Mouse (Mus musculus): ENCODE measurements around the gene Rnf181. TPM values are rescaled to one million over a fixed set of nuclear protein-coding genes. Genes with fewer than 3 reads are reported as not detected.

Gene Rnf181
- total and polyA plus RNA-seq, 2 experiments from 2014 or later: 87.3 to 120 TPM

DNA sequence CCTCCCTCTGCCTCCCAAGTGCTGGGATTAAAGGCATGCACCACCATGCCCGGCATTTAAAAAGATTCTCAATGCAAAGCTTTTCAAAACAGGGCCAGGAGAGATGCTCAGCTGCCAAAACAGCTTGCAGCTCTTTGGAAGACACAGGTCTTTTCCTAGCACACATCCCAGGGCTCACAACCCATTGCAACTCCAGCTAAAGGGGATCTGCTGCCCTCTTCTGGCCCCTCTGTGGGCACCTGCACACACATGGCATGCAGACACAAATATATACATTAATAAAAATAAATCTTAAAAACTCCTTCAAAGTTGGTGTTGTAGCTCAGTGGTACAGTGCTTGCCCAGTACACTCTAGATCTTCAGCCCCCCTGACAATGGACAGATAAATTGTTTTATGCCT is 43.2 kb upstream of the Rnf181 start:
- Histone ChIP-seq H3K27me3 (ENCODE audit: insufficient read depth, low read length) (no peaks in the 10 kb centered on the region), H3K36me3 (ENCODE audit: insufficient read depth, low read length) (no peaks in the 10 kb centered on the region), H3K4me2 (ENCODE audit: low read depth, low read length, poor library complexity, severe bottlenecking) (no peak overlapping the region), H3K27ac (ENCODE audit: low read depth, low read length) (no peak overlapping the region), H3K9me3 (ENCODE audit: low read length) (no peaks in the 10 kb centered on the region), H3K9ac (replicated peaks; ENCODE audit: low read length, poor library complexity, severe bottlenecking) (no peak overlapping the region), H3K4me3 (ENCODE audit: low read depth, low read length) (no peak overlapping the region), H3K4me1 (ENCODE audit: insufficient read depth, low read length) (peaks cover 1% of the 10 kb centered on the region; the same call in 1 of the 2 replicates)
- no peak for TF ChIP-seq CTCF (IDR thresholded peaks at IDR 0.05)
- no peak for ATAC-seq (ENCODE audit: low FRiP score)
- no peak for DNase-seq (ENCODE audit: low spot score)
- WGBS: 24% methylated on average over 1 of the region's 1 CpGs

DNA sequence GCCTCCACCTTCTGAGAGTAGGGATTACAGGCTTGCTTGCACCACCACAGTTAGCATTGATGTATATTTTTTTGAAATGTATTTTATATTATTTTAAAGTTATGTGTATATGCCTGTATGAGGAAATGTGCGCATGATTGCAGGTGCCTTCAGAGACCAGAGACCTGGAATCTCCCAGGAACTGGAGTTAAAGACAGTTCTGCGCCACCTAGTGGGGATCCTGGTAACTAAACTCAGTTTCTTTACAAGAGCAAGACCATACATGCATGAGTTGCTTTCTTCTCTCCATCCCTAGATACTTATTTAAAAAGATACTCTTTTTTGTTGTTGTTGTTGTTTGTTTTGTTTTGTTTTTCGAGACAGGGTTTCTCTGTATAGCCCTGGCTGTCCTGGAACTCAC is 42.8 kb upstream of the Rnf181 start:
- H3K27ac ChIP-seq (ENCODE audit: low read depth, low read length): no peak overlapping the region
- H3K9me3 ChIP-seq (ENCODE audit: low read length): no peaks in the 10 kb centered on the region
- no peak overlapping the region for H3K4me3 ChIP-seq (ENCODE audit: low read depth, low read length)
- H3K27me3 ChIP-seq (ENCODE audit: insufficient read depth, low read length): no peaks in the 10 kb centered on the region
- 19% methylated on average over 3 of the region's 3 CpGs for whole genome bisulfite sequencing
- peak; percentile 78 for TF ChIP-seq CTCF (IDR thresholded peaks at IDR 0.05)
- no peak overlapping the region for H3K4me2 ChIP-seq (ENCODE audit: low read depth, low read length, poor library complexity, severe bottlenecking)
- no peaks in the 10 kb centered on the region for H3K36me3 ChIP-seq (ENCODE audit: insufficient read depth, low read length)
- DNase-seq (ENCODE audit: low spot score): peak; percentile 88
- no peaks in the 10 kb centered on the region for H3K4me1 ChIP-seq (ENCODE audit: insufficient read depth, low read length)
- ATAC-seq (ENCODE audit: low FRiP score): no peak
- no peak overlapping the region for H3K9ac ChIP-seq (replicated peaks; ENCODE audit: low read length, poor library complexity, severe bottlenecking)

DNA sequence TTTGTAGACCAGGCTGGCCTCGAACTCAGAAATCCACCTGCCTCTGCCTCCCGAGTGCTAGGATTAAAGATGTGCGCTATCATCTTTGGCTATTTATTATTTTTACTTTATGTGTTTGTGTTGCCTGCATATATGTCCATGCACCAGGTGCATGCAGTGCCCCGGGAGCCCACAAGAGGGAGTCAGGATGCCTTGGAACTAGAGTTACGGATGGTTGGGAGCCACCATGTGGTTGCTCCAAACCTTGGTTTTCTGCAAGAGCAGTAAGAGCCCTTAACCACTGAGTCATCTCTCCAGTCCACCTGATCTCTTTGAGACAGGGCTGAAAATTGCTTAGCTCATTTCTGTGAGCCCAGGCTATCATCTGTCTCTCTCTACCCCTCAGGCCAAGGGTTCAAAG is 40.4 kb upstream of the Rnf181 start:
- peak; percentile 93 for TF ChIP-seq CTCF (IDR thresholded peaks at IDR 0.05)
- Histone ChIP-seq H3K4me3 (ENCODE audit: low read depth, low read length) (no peak overlapping the region), H3K36me3 (ENCODE audit: insufficient read depth, low read length) (no peaks in the 10 kb centered on the region), H3K4me2 (ENCODE audit: low read depth, low read length, poor library complexity, severe bottlenecking) (no peak overlapping the region), H3K9ac (replicated peaks; ENCODE audit: low read length, poor library complexity, severe bottlenecking) (no peak overlapping the region), H3K27me3 (ENCODE audit: insufficient read depth, low read length) (no peaks in the 10 kb centered on the region), H3K27ac (ENCODE audit: low read depth, low read length) (no peak overlapping the region), H3K9me3 (ENCODE audit: low read length) (no peaks in the 10 kb centered on the region), H3K4me1 (ENCODE audit: insufficient read depth, low read length) (no peaks in the 10 kb centered on the region)
- 8% methylated on average over 5 of the region's 5 CpGs for WGBS
- peak; percentile 89 for DNase-seq (ENCODE audit: low spot score)
- peak; percentile 62 for ATAC-seq (ENCODE audit: low FRiP score)

DNA sequence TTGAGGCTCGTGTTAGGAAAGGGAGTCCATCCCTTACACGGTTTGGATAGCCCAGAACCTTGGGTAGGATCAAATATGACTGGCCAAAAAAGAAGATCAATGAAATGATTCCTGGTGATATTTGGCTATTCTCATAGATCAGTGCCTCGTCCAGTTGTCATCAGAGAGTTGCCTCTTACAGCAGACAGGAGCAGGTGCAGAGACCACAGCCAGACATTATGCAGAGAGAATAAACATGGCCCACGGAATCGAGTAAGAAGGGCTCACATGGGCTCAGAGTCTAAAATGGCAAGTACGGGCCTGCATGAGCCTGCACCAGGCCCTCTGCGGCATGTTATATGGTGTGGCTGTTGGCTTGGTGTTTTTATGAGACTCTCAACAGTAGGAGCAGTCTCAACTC is 38.6 kb upstream of the Rnf181 start:
- no peak overlapping the region for H3K4me2 ChIP-seq (ENCODE audit: low read depth, low read length, poor library complexity, severe bottlenecking)
- no peak overlapping the region for H3K4me3 ChIP-seq (ENCODE audit: low read depth, low read length)
- ATAC-seq (ENCODE audit: low FRiP score) (no peak), DNase-seq (ENCODE audit: low spot score) (no peak)
- no peak overlapping the region for H3K9ac ChIP-seq (replicated peaks; ENCODE audit: low read length, poor library complexity, severe bottlenecking)
- H3K4me1 ChIP-seq (ENCODE audit: insufficient read depth, low read length): no peaks in the 10 kb centered on the region
- H3K9me3 ChIP-seq (ENCODE audit: low read length): no peaks in the 10 kb centered on the region
- whole genome bisulfite sequencing: 87% methylated on average over 7 of the region's 7 CpGs
- no peak overlapping the region for H3K27ac ChIP-seq (ENCODE audit: low read depth, low read length)
- no peaks in the 10 kb centered on the region for H3K36me3 ChIP-seq (ENCODE audit: insufficient read depth, low read length)
- TF ChIP-seq CTCF (IDR thresholded peaks at IDR 0.05): no peak
- no peaks in the 10 kb centered on the region for H3K27me3 ChIP-seq (ENCODE audit: insufficient read depth, low read length)

DNA sequence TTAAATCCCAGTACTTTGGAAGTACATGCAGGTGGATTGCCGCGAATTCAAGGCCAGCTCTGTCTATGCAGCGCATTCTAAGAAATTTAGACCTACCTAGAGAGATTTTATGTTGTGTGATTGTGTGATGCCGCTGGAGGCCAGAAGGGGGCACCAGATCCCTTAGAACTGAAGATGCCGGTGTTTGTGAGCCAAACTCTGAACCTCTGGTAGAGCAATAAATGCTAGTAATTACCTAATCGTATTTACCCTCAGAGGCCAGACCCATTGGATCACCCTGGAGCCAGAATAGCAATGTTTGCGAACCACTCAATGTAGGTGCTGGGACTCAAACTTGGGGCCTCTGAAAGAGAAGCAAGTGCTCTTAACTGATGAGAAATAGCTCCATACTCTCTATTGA is 35.1 kb upstream of the Rnf181 start:
- TF ChIP-seq CTCF (IDR thresholded peaks at IDR 0.05): peak; percentile 80
- 27% methylated on average over 7 of the region's 7 CpGs for WGBS
- no peak for ATAC-seq (ENCODE audit: low FRiP score)

DNA sequence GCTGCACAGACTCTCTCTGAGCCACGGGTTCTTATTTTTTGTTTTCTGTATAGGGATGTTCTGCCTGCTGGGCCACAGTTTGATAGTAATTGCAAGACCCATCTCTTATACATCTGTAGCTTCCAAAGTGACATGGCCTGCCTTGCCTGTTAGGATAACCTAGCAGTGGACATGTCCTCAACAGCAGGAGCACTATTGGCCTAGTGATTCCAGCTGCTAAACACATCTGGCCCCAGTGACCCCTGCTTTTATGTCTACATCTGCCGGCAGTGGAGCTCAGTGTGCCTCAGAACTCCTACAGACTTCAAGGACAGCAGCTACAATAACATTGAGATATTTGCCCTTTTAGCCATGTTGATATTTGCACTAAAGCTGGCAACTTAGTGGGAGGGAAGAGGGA is 33.2 kb upstream of the Rnf181 start:
- H3K27ac ChIP-seq (ENCODE audit: low read depth, low read length): no peak overlapping the region
- ATAC-seq (ENCODE audit: low FRiP score): no peak
- TF ChIP-seq CTCF (IDR thresholded peaks at IDR 0.05): no peak
- no peaks in the 10 kb centered on the region for H3K9me3 ChIP-seq (ENCODE audit: low read length)
- DNase-seq (ENCODE audit: low spot score): no peak
- no peaks in the 10 kb centered on the region for H3K36me3 ChIP-seq (ENCODE audit: insufficient read depth, low read length)
- no peak overlapping the region for H3K4me3 ChIP-seq (ENCODE audit: low read depth, low read length)
- WGBS: 35% methylated on average over 2 of the region's 2 CpGs
- H3K9ac ChIP-seq (replicated peaks; ENCODE audit: low read length, poor library complexity, severe bottlenecking): no peak overlapping the region
- no peaks in the 10 kb centered on the region for H3K4me1 ChIP-seq (ENCODE audit: insufficient read depth, low read length)
- H3K4me2 ChIP-seq (ENCODE audit: low read depth, low read length, poor library complexity, severe bottlenecking): no peak overlapping the region
- no peaks in the 10 kb centered on the region for H3K27me3 ChIP-seq (ENCODE audit: insufficient read depth, low read length)

More for the DNA sequence above, 35.1 kb upstream of the Rnf181 start:
- H3K4me1 ChIP-seq (ENCODE audit: insufficient read depth, low read length): no peaks in the 10 kb centered on the region
- no peak overlapping the region for H3K4me3 ChIP-seq (ENCODE audit: low read depth, low read length)
- no peak overlapping the region for H3K9ac ChIP-seq (replicated peaks; ENCODE audit: low read length, poor library complexity, severe bottlenecking)
- no peak overlapping the region for H3K27ac ChIP-seq (ENCODE audit: low read depth, low read length)
- no peaks in the 10 kb centered on the region for H3K36me3 ChIP-seq (ENCODE audit: insufficient read depth, low read length)
- H3K9me3 ChIP-seq (ENCODE audit: low read length): no peaks in the 10 kb centered on the region
- DNase-seq (ENCODE audit: low spot score): peak; percentile 66
- no peak overlapping the region for H3K4me2 ChIP-seq (ENCODE audit: low read depth, low read length, poor library complexity, severe bottlenecking)
- no peaks in the 10 kb centered on the region for H3K27me3 ChIP-seq (ENCODE audit: insufficient read depth, low read length)
